In genomic region chr2:69857882-69858281, GRCm38 (mm10) we compare ENCODE assay signal across 1 mouse cellular context.
A peak's percentile ranks its signal among the peaks of the same experiment; 100 is the strongest.
TF ChIP-seq lines count a peak whose summit lies in the region.

No protein-coding gene starts in this region.

TF ChIP-seq in MEL, 35 proteins besides CTCF, POLR2A, EP300 and RAD21 (continued from another document):
- no peak for TF ChIP-seq E2F4 (IDR thresholded peaks at IDR 0.05; ENCODE audit: borderline replicate concordance, low read depth, low read length)
- peak; percentile 28; the same call in 1 of the 2 replicates for TF ChIP-seq SMC3 (IDR thresholded peaks at IDR 0.05; ENCODE audit: low read depth, low read length)
